ENCODE assay signal across 8 mouse cellular contexts in genomic region chr7:44586930-44587329, GRCm38 (mm10). TPM values are rescaled to one million over a fixed set of nuclear protein-coding genes. Genes with fewer than 3 reads are reported as not detected.
A peak's percentile ranks its signal among the peaks of the same experiment; 100 is the strongest.
DNase-seq lines count a peak whose midpoint lies in the region; ATAC-seq and TF ChIP-seq lines count a peak whose summit lies in the region.
"Had no signal": no experiment of that assay in that cellular context is flagged by ENCODE, and none has a peak within 500 bp of the region (broad histone marks: within the 10 kb centered on the region; RNA-seq: fewer than 3 reads in every experiment).

No protein-coding gene starts in this region.

- H3K9me3 ChIP-seq in heart, postnatal 0 days (replicated peaks; ENCODE audit: control insufficient read depth, low read length): no peaks in the 10 kb centered on the region
- H3K9me3 ChIP-seq in midbrain, embryonic 12.5 days: no peaks in the 10 kb centered on the region
- no peaks in the 10 kb centered on the region for H3K9me3 ChIP-seq in stomach, embryonic 14.5 days (ENCODE audit: control insufficient read depth, low read depth, low read length)

- H3K36me3 ChIP-seq in heart, postnatal 0 days (replicated peaks; ENCODE audit: control insufficient read depth, insufficient read depth, low read length): no peaks in the 10 kb centered on the region
- H3K36me3 ChIP-seq in midbrain, embryonic 12.5 days: no peaks in the 10 kb centered on the region
- no peaks in the 10 kb centered on the region for H3K36me3 ChIP-seq in stomach, embryonic 14.5 days (ENCODE audit: control insufficient read depth, insufficient read depth, low read length)

- 0 out of 2 replicates have a peak, but pooled peaks have one; percentile 13 for ATAC-seq in heart, postnatal 0 days (ENCODE audit: insufficient read depth, low read depth)
- peak; percentile 31; the same call in 1 of the 2 replicates for ATAC-seq in midbrain, embryonic 12.5 days (ENCODE audit: low FRiP score, low read depth)
- ATAC-seq in stomach, embryonic 14.5 days (ENCODE audit: insufficient number of reproducible peaks, insufficient read depth, low FRiP score, low read depth): no peak

- H3K4me2 ChIP-seq in heart, postnatal 0 days (ENCODE audit: low read depth, low read length): peak overlapping the region; percentile 33; the same call in 1 of the 2 replicates
- H3K4me2 ChIP-seq in midbrain, embryonic 12.5 days (replicated peaks): peak overlapping the region; percentile 100
- H3K4me2 ChIP-seq in stomach, embryonic 14.5 days (replicated peaks; ENCODE audit: low read depth, low read length): peak overlapping the region; percentile 43

- WGBS in heart, postnatal 0 days: under 1% methylated on average over 18 of the region's 18 CpGs
- WGBS in midbrain, embryonic 12.5 days: under 1% methylated on average over 18 of the region's 18 CpGs
- under 1% methylated on average over 18 of the region's 18 CpGs for WGBS in stomach, embryonic 14.5 days

- peak overlapping the region; percentile 20 for H3K4me3 ChIP-seq in heart, postnatal 0 days (ENCODE audit: low read depth, low read length)
- peak overlapping the region; percentile 45 for H3K4me3 ChIP-seq in midbrain, embryonic 12.5 days
- H3K4me3 ChIP-seq in stomach, embryonic 14.5 days (ENCODE audit: low read depth, low read length): peak overlapping the region; percentile 15

- peak; percentile 27 for DNase-seq in CD4-positive helper T cell, adult 2 months (ENCODE audit: low read depth, low spot score)
- peak; percentile 86 for DNase-seq in R1 (ENCODE audit: low read depth, low spot score)
- peak; percentile 86 for DNase-seq in embryo, embryonic 11 days
- DNase-seq in heart, postnatal 0 days (ENCODE audit: low spot score): peak; percentile 14
- DNase-seq in left cerebral cortex, postnatal 10 days (ENCODE audit: extremely low spot score in 1 of 2, low spot score in 2 of 2): peak; percentile 77 to 84

- H3K4me1 ChIP-seq in heart, postnatal 0 days (ENCODE audit: control insufficient read depth, insufficient read depth): peaks cover 12% of the 10 kb centered on the region
- H3K4me1 ChIP-seq in midbrain, embryonic 12.5 days: peaks cover 43% of the 10 kb centered on the region
- H3K4me1 ChIP-seq in stomach, embryonic 14.5 days (ENCODE audit: control insufficient read depth, insufficient read depth, low read length): peaks cover 19% of the 10 kb centered on the region; the same call in 1 of the 2 replicates

- TF ChIP-seq CTCF in heart, postnatal 0 days (IDR thresholded peaks at IDR 0.05; ENCODE audit: low read depth): no peak

- no peak overlapping the region for H3K27ac ChIP-seq in heart, postnatal 0 days (ENCODE audit: low read depth)
- no peak overlapping the region for H3K27ac ChIP-seq in midbrain, embryonic 12.5 days (replicated peaks)
- H3K27ac ChIP-seq in stomach, embryonic 14.5 days (ENCODE audit: low read length): no peak overlapping the region

- peaks cover 70% of the 10 kb centered on the region for H3K27me3 ChIP-seq in heart, postnatal 0 days (ENCODE audit: control insufficient read depth, insufficient read depth, low read length)
- peaks cover 62% of the 10 kb centered on the region for H3K27me3 ChIP-seq in midbrain, embryonic 12.5 days
- peaks cover 29% of the 10 kb centered on the region for H3K27me3 ChIP-seq in stomach, embryonic 14.5 days (ENCODE audit: control insufficient read depth, insufficient read depth, low read length)

- intact Hi-C loops in left cerebral cortex, postnatal 10 days (cut with DNase I): no loop called here

- no peak for TF ChIP-seq EP300 in heart, postnatal 0 days (IDR thresholded peaks at IDR 0.05; ENCODE audit: low read depth)

- H3K9ac ChIP-seq in heart, postnatal 0 days (replicated peaks; ENCODE audit: low read depth, low read length): no peak overlapping the region
- H3K9ac ChIP-seq in midbrain, embryonic 12.5 days (replicated peaks): peak overlapping the region; percentile 41; the same call in 1 of the 2 replicates
- no peak overlapping the region for H3K9ac ChIP-seq in stomach, embryonic 14.5 days (replicated peaks; ENCODE audit: low read depth, low read length)

RNA-seq across cellular contexts. Expression of gene Kcnc3, which starts 3.5 kb away (rescaled TPM):
- not detected in 2 replicates for total RNA-seq in heart, postnatal 0 days (2014; rRNA removed; ENCODE audit: low replicate concordance)
- not detected in 2 replicates for polyA plus RNA-seq in heart, postnatal 0 days (2015; fragmentation: Nextera tagmentation; extraction: Ambion mirVana)
- 10 to 100 TPM; 48.5 to 55.4 TPM for total RNA-seq in left cerebral cortex, postnatal 10 days (2021)
- 2.3 and 2.6 TPM in 2 replicates for polyA plus RNA-seq in midbrain, embryonic 12.5 days (2016; fragmentation: Nextera tagmentation; extraction: Ambion mirVana)
- polyA plus RNA-seq in stomach, embryonic 14.5 days (2014; fragmentation: Nextera tagmentation; extraction: Ambion mirVana): 0.39 and 0.57 TPM in 2 replicates

RNA-seq across cellular contexts. Expression of gene Napsa, which starts 14.8 kb away (rescaled TPM):
- total RNA-seq in heart, postnatal 0 days (2014; rRNA removed; ENCODE audit: low replicate concordance): 1.2 TPM in 1 of 2 replicates, not detected in the other
- 0.65 and 0.81 TPM in 2 replicates for polyA plus RNA-seq in heart, postnatal 0 days (2015; fragmentation: Nextera tagmentation; extraction: Ambion mirVana)
- under 1 TPM in 1 of 2 experiments, not detected in 1; 0.32 TPM for total RNA-seq in left cerebral cortex, postnatal 10 days (2021)
- polyA plus RNA-seq in midbrain, embryonic 12.5 days (2016; fragmentation: Nextera tagmentation; extraction: Ambion mirVana): 0.45 and 0.60 TPM in 2 replicates
- polyA plus RNA-seq in stomach, embryonic 14.5 days (2014; fragmentation: Nextera tagmentation; extraction: Ambion mirVana): 1.6 and 2.8 TPM in 2 replicates

RNA-seq across cellular contexts. Expression of gene Nr1h2, which starts 33.2 kb away (rescaled TPM):
- total RNA-seq in heart, postnatal 0 days (2014; rRNA removed; ENCODE audit: low replicate concordance): 60.9 and 70.3 TPM in 2 replicates
- polyA plus RNA-seq in heart, postnatal 0 days (2015; fragmentation: Nextera tagmentation; extraction: Ambion mirVana): 50.1 and 51.3 TPM in 2 replicates
- 10 to 100 TPM; 49.6 to 53.6 TPM for total RNA-seq in left cerebral cortex, postnatal 10 days (2021)
- 78.2 and 80.3 TPM in 2 replicates for polyA plus RNA-seq in midbrain, embryonic 12.5 days (2016; fragmentation: Nextera tagmentation; extraction: Ambion mirVana)
- 63.2 and 66.7 TPM in 2 replicates for polyA plus RNA-seq in stomach, embryonic 14.5 days (2014; fragmentation: Nextera tagmentation; extraction: Ambion mirVana)

RNA-seq across cellular contexts. Expression of gene Pold1, which starts 38.3 kb away (rescaled TPM):
- total RNA-seq in heart, postnatal 0 days (2014; rRNA removed; ENCODE audit: low replicate concordance): 36.1 and 41.8 TPM in 2 replicates
- 18.3 and 18.9 TPM in 2 replicates for polyA plus RNA-seq in heart, postnatal 0 days (2015; fragmentation: Nextera tagmentation; extraction: Ambion mirVana)
- 1 to 10 TPM; 6.9 to 7.2 TPM for total RNA-seq in left cerebral cortex, postnatal 10 days (2021)
- polyA plus RNA-seq in midbrain, embryonic 12.5 days (2016; fragmentation: Nextera tagmentation; extraction: Ambion mirVana): 94.1 and 96.0 TPM in 2 replicates
- polyA plus RNA-seq in stomach, embryonic 14.5 days (2014; fragmentation: Nextera tagmentation; extraction: Ambion mirVana): 54.3 and 56.6 TPM in 2 replicates

RNA-seq across cellular contexts. Expression of gene Spib, which starts 55.1 kb away (rescaled TPM):
- total RNA-seq in heart, postnatal 0 days (2014; rRNA removed; ENCODE audit: low replicate concordance): 1.2 and 2.6 TPM in 2 replicates
- polyA plus RNA-seq in heart, postnatal 0 days (2015; fragmentation: Nextera tagmentation; extraction: Ambion mirVana): 0.11 and 0.12 TPM in 2 replicates
- under 1 TPM in 1 of 2 experiments, not detected in 1; 0.13 TPM for total RNA-seq in left cerebral cortex, postnatal 10 days (2021)
- not detected in 2 replicates for polyA plus RNA-seq in midbrain, embryonic 12.5 days (2016; fragmentation: Nextera tagmentation; extraction: Ambion mirVana)
- not detected in 2 replicates for polyA plus RNA-seq in stomach, embryonic 14.5 days (2014; fragmentation: Nextera tagmentation; extraction: Ambion mirVana)
- total RNA-seq: common myeloid progenitor, adult 5-6 weeks had no signal

Comparison
In these comparisons a context has a peak if more than half of its experiments do, and no peak if none do; other contexts are left out.
1. DNase-seq: peak in every context shown above with its lines; median percentile 86 in R1; 86 in embryo, embryonic 11 days; 80 in left cerebral cortex, postnatal 10 days; 27 in CD4-positive helper T cell, adult 2 months; 14 in heart, postnatal 0 days.
2. H3K4me2 ChIP-seq: peak in every context shown above with its lines; median percentile 100 in midbrain, embryonic 12.5 days; 43 in stomach, embryonic 14.5 days; 33 in heart, postnatal 0 days.